Mouse (Mus musculus) R1 (cell line): ENCODE measurements around the gene 4933415A04Rik.

ENCODE experiments used
- DNase-seq: peaks from one replicate; pipeline ENCODE4 v3.0.0-alpha.2; 2018; ENCODE audit warnings: low read depth, low spot score

Gene 4933415A04Rik

GRCm38 (mm10) chr11:43575061-43575375, 11.8 kb upstream of the 4933415A04Rik start:
- DNase-seq = no peak

GRCm38 (mm10) chr11:43575376-43576151, 11.3 kb upstream of the 4933415A04Rik start:
- no peak for DNase-seq

- DNase-seq = peak; percentile 27
Measured at GRCm38 (mm10) chr11:43577713-43578478, 8.9 kb upstream of the 4933415A04Rik start.

- DNase-seq = peak; percentile 76
Measured at GRCm38 (mm10) chr11:43585211-43586005, 1.4 kb upstream of the 4933415A04Rik start.

- DNase-seq = no peak
Measured at GRCm38 (mm10) chr11:43589530-43590072, 2.8 kb downstream of the 4933415A04Rik start.

GRCm38 (mm10) chr11:43601440-43601839, 14.6 kb downstream of the 4933415A04Rik start, which contains the start of gene Fabp6:
Gene Fabp6, minus strand, starts transcription at chr11:43601540.
- no peak for DNase-seq

- no peak for DNase-seq
Measured at GRCm38 (mm10) chr11:43604207-43604606, 17.4 kb downstream of the 4933415A04Rik start.

GRCm38 (mm10) chr11:43604891-43605290, 18.1 kb downstream of the 4933415A04Rik start:
- DNase-seq = no peak

- no peak for DNase-seq
Measured at GRCm38 (mm10) chr11:43605859-43606258, 19.0 kb downstream of the 4933415A04Rik start.

- DNase-seq = no peak
Measured at GRCm38 (mm10) chr11:43608440-43608839, 21.6 kb downstream of the 4933415A04Rik start.

GRCm38 (mm10) chr11:43610006-43610661, 23.3 kb downstream of the 4933415A04Rik start:
- DNase-seq = no peak

GRCm38 (mm10) chr11:43610662-43611033, 23.8 kb downstream of the 4933415A04Rik start:
- no peak for DNase-seq

GRCm38 (mm10) chr11:43612834-43613488, 26.1 kb downstream of the 4933415A04Rik start:
- DNase-seq = peak; percentile 85

GRCm38 (mm10) chr11:43617924-43618323, 31.1 kb downstream of the 4933415A04Rik start:
- DNase-seq = no peak

- no peak for DNase-seq
Measured at GRCm38 (mm10) chr11:43618403-43618802, 31.6 kb downstream of the 4933415A04Rik start.

- DNase-seq = no peak
Measured at GRCm38 (mm10) chr11:43621769-43622168, 34.9 kb downstream of the 4933415A04Rik start.

GRCm38 (mm10) chr11:43624341-43624740, 37.5 kb downstream of the 4933415A04Rik start:
- DNase-seq = no peak

- peak; percentile 84 for DNase-seq
Measured at GRCm38 (mm10) chr11:43626300-43626926, 39.6 kb downstream of the 4933415A04Rik start.

GRCm38 (mm10) chr11:43626927-43627645, 40.2 kb downstream of the 4933415A04Rik start:
- no peak for DNase-seq

- DNase-seq = no peak
Measured at GRCm38 (mm10) chr11:43631645-43632044, 44.8 kb downstream of the 4933415A04Rik start.
